Mouse (Mus musculus) left cerebral cortex, adult 18-20 months (tissue): ENCODE measurements at regions not wholly inside any gene's neighbourhood (a gene's known extent, or its start where the extent isn't known, plus 50 kb on each side); places are given as distances from the start of the nearest gene placed in this dataset.

ENCODE experiments used
- DNase-seq, 2 experiments: peaks; one replicate each; pipeline ENCODE4 v3.0.0; 2021 to 2022; ENCODE audit warnings: low spot score in 2 of 2, mixed read lengths in 1 of 2

- DNase-seq, result no peak
Observed at GRCm38 (mm10) chr10:110534387-110534786, 78.4 kb upstream of the Nav3 start.

GRCm38 (mm10) chr10:110542712-110543111 is 86.7 kb upstream of the Nav3 start:
- no peak for DNase-seq

GRCm38 (mm10) chr10:110548391-110548790 is 92.4 kb upstream of the Nav3 start:
- no peak for DNase-seq

- no peak for DNase-seq
Observed at GRCm38 (mm10) chr10:110553954-110554353, 98.0 kb upstream of the Nav3 start.

- DNase-seq, result no peak
Observed at GRCm38 (mm10) chr10:110556326-110556883, 100.4 kb upstream of the Nav3 start.

- no peak for DNase-seq
Observed at GRCm38 (mm10) chr10:110563057-110563456, 107.1 kb upstream of the Nav3 start.

- DNase-seq, result peak; percentile 16 to 20
Observed at GRCm38 (mm10) chr10:110563571-110563970, 107.6 kb upstream of the Nav3 start.

GRCm38 (mm10) chr10:110566260-110567050 is 110.5 kb upstream of the Nav3 start:
- DNase-seq, result no peak

GRCm38 (mm10) chr10:110570465-110570864 is 114.5 kb upstream of the Nav3 start:
- DNase-seq, result peak; percentile 13 to 18

- DNase-seq, result peak; percentile 25 to 53
Observed at GRCm38 (mm10) chr10:110571179-110571578, 115.2 kb upstream of the Nav3 start.

GRCm38 (mm10) chr10:110573530-110573929 is 117.5 kb upstream of the Nav3 start:
- no peak for DNase-seq

GRCm38 (mm10) chr10:110586029-110586428 is 130.0 kb upstream of the Nav3 start:
- DNase-seq, result no peak

- DNase-seq, result no peak
Observed at GRCm38 (mm10) chr10:110586507-110586906, 130.5 kb upstream of the Nav3 start.

GRCm38 (mm10) chr10:110587529-110587928 is 131.5 kb upstream of the Nav3 start:
- DNase-seq, result no peak

- peak; percentile 34 to 65 for DNase-seq
Observed at GRCm38 (mm10) chr10:110600352-110600853, 144.4 kb upstream of the Nav3 start.

GRCm38 (mm10) chr10:110610336-110610735 is 134.9 kb upstream of the E2f7 start:
- no peak for DNase-seq

GRCm38 (mm10) chr10:110617004-110617403 is 128.2 kb upstream of the E2f7 start:
- no peak for DNase-seq

GRCm38 (mm10) chr10:110619193-110619592 is 126.0 kb upstream of the E2f7 start:
- DNase-seq, result peak; percentile 41 to 45

GRCm38 (mm10) chr10:110625644-110626043 is 119.6 kb upstream of the E2f7 start:
- DNase-seq, result no peak

- no peak for DNase-seq
Observed at GRCm38 (mm10) chr10:110640406-110640805, 104.8 kb upstream of the E2f7 start.

- no peak for DNase-seq
Observed at GRCm38 (mm10) chr10:110642065-110642690, 103.1 kb upstream of the E2f7 start.

- DNase-seq, result no peak
Observed at GRCm38 (mm10) chr10:110647603-110648002, 97.6 kb upstream of the E2f7 start.
